Mouse (Mus musculus) Patski (cell line): Measurements from ENCODE around the gene Frs3. TPM values are rescaled to one million over a fixed set of nuclear protein-coding genes. Genes with fewer than 3 reads are reported as not detected.

Source experiments
- ATAC-seq: fragments of 100-300 bp; one replicate; pipeline ENCODE4 v1.8.0; 2021
- CTCF ChIA-PET: fragments of 350-600 bp; sonication (Branson Sonifier 250); formaldehyde crosslinking; loops from one replicate; lab custom pipeline; 2022; ENCODE audit warnings: inconsistent platforms; lab: Charles Lee
- POLR2A ChIA-PET: fragments of 350-600 bp; sonication (Branson Sonifier 250); formaldehyde crosslinking; loops from one replicate; lab custom pipeline; 2022; ENCODE audit warnings: antibody characterized with exemption, inconsistent platforms; lab: Charles Lee
- DNase-seq: peaks from one replicate; pipeline ENCODE4 v3.0.0-alpha.2; 2011; ENCODE audit warnings: low read depth, low spot score
- H3K27me3 ChIP-seq: fragments of 371-371 bp; one replicate; pipeline ENCODE4 v1.5.1; 2021
- CTCF ChIP-seq: fragments of 100-300 bp; IDR thresholded peaks from one replicate; pipeline ENCODE4 v1.5.1; 2021
- in situ Hi-C: fragments of 300-500 bp; cut with MboI; formaldehyde crosslinking; loops from 3 replicates; pipeline ENCODE4 v1.11.1; 2018; ENCODE audit warnings: low pct_unique_long_range_greater_than_20kb, mixed read lengths
- polyA plus RNA-seq: library from polyadenylated mRNA; unstranded; gene quantifications from one replicate; pipeline ENCODE4 v1.2.3, GENCODE M21; 2021

The Frs3 gene
- polyA plus RNA-seq, 1 experiment from 2014 or later: 8.2 TPM

GRCm38 (mm10) chr17:47715037-47715436, 26.2 kb downstream of the Frs3 start:
- no peak for ATAC-seq
- H3K27me3 ChIP-seq: peaks cover 15% of the 10 kb centered on the region
- TF ChIP-seq CTCF: no peak
- ChIA-PET CTCF (no interaction called here), POLR2A (no interaction called here)
- DNase-seq: no peak
- in situ Hi-C loops: no loop called here

DNA sequence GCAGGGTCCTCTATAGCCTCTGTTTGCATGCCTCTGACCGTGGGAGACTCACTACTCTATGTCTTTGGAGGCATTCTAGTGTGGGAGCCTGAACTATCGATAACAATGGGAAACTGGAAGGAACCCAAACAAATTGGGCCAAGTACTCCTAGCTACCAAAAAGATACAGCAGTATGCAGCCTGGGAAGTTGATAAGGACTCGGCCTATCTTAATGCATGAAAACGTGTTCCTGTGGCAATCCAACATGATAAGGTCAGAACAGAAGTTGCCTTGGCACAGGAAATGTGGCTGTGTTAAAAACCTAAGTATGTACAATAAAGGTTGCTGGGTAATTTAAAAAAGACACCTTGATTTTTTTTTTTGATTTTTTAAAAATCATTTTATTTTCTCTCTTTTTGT, 32.4 kb downstream of the Frs3 start:
- POLR2A ChIA-PET: no interaction called here
- in situ Hi-C loops: no loop called here
- no peak for TF ChIP-seq CTCF
- H3K27me3 ChIP-seq: peaks cover 21% of the 10 kb centered on the region
- no peak for DNase-seq
- CTCF ChIA-PET: no interaction called here
- no peak for ATAC-seq

GRCm38 (mm10) chr17:47726566-47726965, 37.7 kb downstream of the Frs3 start, which contains the start of gene Pgc:
Gene Pgc, plus strand, starts transcription at chr17:47726842.
- TF ChIP-seq CTCF: no peak
- H3K27me3 ChIP-seq: peaks cover 16% of the 10 kb centered on the region
- DNase-seq (no peak), ATAC-seq (no peak)
- in situ Hi-C loops: no loop called here
- CTCF ChIA-PET: interaction anchor here (1.0 kb wide), 1 partner anchor 10 kb away, joined by 3 read pairs; the partner anchor contains the start of gene Tfeb
- POLR2A ChIA-PET: no interaction called here

- no peak for DNase-seq
- no peak for ATAC-seq
- POLR2A ChIA-PET: no interaction called here
Observed at GRCm38 (mm10) chr17:47730633-47731575, 42.1 kb downstream of the Frs3 start.

DNA sequence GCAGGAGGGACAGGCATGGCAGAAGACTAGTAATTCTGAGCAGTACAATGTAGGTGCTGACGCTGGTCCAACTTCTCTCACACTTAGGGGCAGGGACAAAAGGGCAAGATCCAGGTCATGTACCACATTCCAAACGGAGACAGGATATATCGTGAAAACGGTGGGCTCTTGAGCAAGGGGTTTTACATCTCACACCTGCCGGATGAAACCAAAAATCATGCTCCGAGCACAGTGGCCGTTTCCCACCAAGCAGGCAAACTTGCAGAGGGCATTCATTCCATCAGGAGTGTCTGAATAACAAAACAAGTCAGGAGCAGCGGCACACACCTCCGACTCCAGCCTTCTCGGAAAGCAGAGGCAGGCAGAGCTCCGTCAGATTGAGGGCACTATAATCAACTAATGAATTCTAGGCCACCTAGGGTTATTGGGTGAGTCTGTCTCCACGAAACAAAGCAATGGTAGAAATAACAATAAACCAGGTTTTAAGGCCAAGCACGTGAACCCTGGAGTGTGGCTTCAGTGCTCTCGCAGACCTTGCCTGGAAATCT, 46.8 kb downstream of the Frs3 start:
- TF ChIP-seq CTCF: no peak
- ATAC-seq (no peak), DNase-seq (no peak)
- in situ Hi-C loops: no loop called here
- ChIA-PET CTCF (no interaction called here), POLR2A (interaction anchor here (0.6 to 6.6 kb wide), 2 partner anchors 23 to 1615 kb away, joined by 3 to 91 read pairs; no protein-coding TSS in a partner anchor)
- H3K27me3 ChIP-seq: no peaks in the 10 kb centered on the region

More at GRCm38 (mm10) chr17:47730633-47731575, 42.1 kb downstream of the Frs3 start:
- CTCF ChIA-PET: no interaction called here
- in situ Hi-C loops: loop anchor here (5.0 kb wide), 1 partner anchor 34 kb away; no protein-coding TSS in a partner anchor
- no peak for TF ChIP-seq CTCF
- peaks cover 10% of the 10 kb centered on the region for H3K27me3 ChIP-seq

GRCm38 (mm10) chr17:47736856-47737255, 48.0 kb downstream of the Frs3 start, which contains the start of gene Tfeb:
Gene Tfeb, plus strand, starts transcription at chr17:47737030.
- TF ChIP-seq CTCF: no peak
- no peaks in the 10 kb centered on the region for H3K27me3 ChIP-seq
- CTCF ChIA-PET: interaction anchor here (1.0 to 2.8 kb wide), 5 partner anchors 10 to 57 kb away, joined by 3 to 14 read pairs (median 4); partner anchors contain the start of gene Pgc
- POLR2A ChIA-PET: interaction anchor here (0.6 to 6.6 kb wide), 2 partner anchors 22 to 103 kb away, joined by 3 to 91 read pairs; no protein-coding TSS in a partner anchor
- peak; percentile 43 for DNase-seq
- in situ Hi-C loops: no loop called here
- peak; percentile 42 for ATAC-seq

DNA sequence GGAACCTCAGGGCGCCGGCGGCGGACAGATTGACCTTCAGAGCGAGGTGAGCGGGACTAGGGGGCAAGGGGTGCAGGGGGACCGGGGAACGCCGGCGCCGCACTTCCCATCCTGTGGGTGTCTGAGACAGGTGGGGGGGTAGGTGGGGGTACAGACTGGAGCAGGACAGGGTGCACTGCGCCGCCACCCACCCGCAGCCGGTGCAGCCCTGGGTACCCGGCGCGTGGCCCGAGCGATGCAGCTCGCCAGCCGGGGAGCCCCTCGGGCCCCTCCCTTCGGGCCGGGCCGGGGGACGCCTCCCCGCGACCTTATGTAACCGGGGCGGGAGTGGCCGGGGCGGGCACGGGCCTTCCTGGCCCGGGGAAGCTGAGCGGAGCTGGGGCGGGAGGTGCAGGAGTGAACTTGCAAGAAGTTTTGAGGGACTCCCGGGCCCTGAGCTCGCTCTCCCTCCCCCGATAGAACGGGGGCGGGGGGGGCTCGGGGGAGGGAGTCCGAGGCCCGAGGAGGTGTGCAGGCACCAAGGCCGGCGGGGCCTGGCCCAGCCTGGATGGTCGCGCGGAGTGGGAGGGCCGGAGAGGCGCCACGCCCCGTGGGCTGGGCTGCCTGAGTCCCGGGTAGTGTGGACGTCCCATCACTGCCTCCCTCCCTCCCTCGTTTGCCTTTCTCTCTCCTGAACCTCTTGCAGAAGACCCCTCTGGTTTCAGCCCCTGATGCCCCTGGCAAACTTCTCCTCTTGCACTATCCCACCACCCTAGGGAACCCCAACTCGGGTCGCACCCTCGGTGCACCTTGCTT, 48.6 kb downstream of the Frs3 start:
- in situ Hi-C loops: no loop called here
- ATAC-seq (peak; percentile 83), DNase-seq (peak; percentile 59)
- H3K27me3 ChIP-seq: no peaks in the 10 kb centered on the region
- ChIA-PET POLR2A (interaction anchor here (0.6 to 6.6 kb wide), 4 partner anchors 21 to 104 kb away, joined by 3 to 91 read pairs (median 4); no protein-coding TSS in a partner anchor), CTCF (interaction anchor here (0.8 to 2.8 kb wide), 6 partner anchors 17 to 57 kb away, joined by 3 to 14 read pairs (median 4); no protein-coding TSS in a partner anchor)
- TF ChIP-seq CTCF: no peak

GRCm38 (mm10) chr17:47738066-47738878, 49.4 kb downstream of the Frs3 start:
- in situ Hi-C loops: no loop called here
- peak; percentile 51 for DNase-seq
- ChIA-PET POLR2A (interaction anchor here (1.0 to 6.6 kb wide), 3 partner anchors 20 to 57 kb away, joined by 3 to 91 read pairs (median 4); no protein-coding TSS in a partner anchor), CTCF (interaction anchor here (0.8 to 2.8 kb wide), 8 partner anchors 12 to 56 kb away, joined by 3 to 14 read pairs (median 3); no protein-coding TSS in a partner anchor)
- TF ChIP-seq CTCF: no peak
- ATAC-seq: peak; percentile 64
- H3K27me3 ChIP-seq: no peaks in the 10 kb centered on the region
